Mouse (Mus musculus) olfactory bulb, adult 2 months (tissue): ENCODE measurements around the gene Col6a4.

ENCODE experiments used
- CTCF ChIP-seq: fragments of 200-500 bp; IDR thresholded peaks from 2 replicates; pipeline ENCODE4 v1.5.1; 2012; ENCODE audit warnings: low read depth, mild to moderate bottlenecking, low read length, moderate library complexity; ENCODE audit not compliant: insufficient read depth
- POLR2A ChIP-seq: fragments of 200-500 bp; IDR thresholded peaks from 2 replicates; pipeline ENCODE4 v1.6.1; 2012; ENCODE audit warnings: mild to moderate bottlenecking, low read depth, low read length, moderate library complexity; ENCODE audit not compliant: insufficient read depth

DNA sequence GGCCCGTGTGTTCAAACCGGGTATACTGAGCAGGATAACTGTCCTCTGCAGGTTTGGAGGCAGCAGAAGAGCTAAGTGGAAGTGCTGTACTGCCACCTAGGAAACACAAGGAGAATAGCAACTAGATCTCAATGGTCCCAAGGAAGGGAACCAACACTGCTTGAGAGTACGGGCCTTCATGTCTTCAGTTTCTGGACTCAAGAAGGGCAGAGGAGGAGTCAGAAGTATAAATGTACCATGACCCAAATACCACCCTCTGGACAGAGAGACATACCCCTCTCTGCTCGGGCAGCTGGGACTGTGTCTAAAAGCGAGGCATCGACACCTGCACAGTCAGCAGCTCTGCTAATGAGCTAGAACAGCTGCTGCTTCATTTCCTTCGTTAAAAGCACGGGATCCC lies 108.5 kb downstream of the Col6a4 start:
- TF ChIP-seq CTCF = no peak
- TF ChIP-seq POLR2A = no peak
